Mouse (Mus musculus): ENCODE measurements around the gene Polr3c. TPM values are rescaled to one million over a fixed set of nuclear protein-coding genes. Genes with fewer than 3 reads are reported as not detected.
"Not testable (repeated sequence)": the region's sequence is repeated elsewhere in the genome, so short reads cannot be mapped to it uniquely, and the experiment has no call there.

Polr3c gene
- total RNA-seq, 1 experiment from 2014 or later: 32.4 TPM

DNA sequence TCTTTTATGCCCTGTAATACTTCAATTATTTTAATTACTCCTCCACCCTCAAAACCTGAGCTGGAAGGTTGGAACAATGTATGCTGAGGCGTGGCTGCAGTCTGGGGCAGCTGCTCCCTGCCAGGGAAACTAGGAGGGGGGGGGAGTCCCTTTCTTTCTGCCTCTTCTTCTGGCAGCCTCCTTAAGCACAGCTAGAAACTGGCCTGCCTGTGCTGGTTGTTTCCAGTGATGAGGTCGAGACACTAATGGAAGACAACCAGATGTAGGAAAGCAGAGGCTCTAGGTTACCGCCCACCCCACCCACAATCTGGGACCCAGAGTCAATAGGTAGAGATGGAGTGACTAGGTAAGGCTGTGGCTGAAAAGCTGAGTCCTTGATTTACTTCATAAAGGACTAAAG, 51.7 kb downstream of the Polr3c start:
- no peak for DNase-seq

DNA sequence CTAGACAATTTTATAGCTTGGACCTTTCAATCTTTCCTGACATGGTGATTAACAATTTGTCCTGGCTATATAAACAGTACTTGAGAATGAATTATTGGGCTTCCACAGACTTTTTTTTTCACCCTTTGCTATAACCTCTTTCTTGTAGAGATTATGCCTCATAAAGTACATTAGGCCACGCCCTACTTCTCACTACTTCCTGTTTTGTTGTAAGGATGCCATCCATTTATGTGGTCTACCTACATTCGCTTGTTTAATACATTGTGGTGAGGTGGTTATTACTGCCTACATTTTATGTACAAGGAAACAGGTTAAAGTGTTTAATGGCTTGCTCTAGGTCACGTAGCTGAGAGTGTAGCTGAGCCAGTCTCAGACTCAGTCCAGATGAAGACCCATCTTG, 52.3 kb downstream of the Polr3c start:
- no peak for DNase-seq

DNA sequence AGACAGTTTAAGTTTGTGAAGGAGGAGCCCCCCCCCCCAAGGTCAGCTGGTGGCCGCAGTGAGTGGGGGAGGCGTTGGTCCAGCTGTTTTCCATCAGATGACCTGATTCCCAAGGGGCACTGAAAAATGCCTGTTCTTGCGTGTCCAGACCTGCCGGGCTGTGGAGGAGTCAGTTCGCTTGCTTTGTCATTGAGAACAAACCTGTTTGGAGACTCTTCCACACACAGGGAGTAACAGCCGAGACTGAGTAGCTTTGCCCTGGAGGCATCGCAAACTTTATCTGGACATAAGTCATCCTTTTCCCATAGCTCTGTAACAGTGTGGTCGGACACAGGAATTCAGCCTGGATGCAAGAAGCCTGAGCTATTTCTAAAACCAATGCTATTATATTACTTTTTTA, 53.0 kb downstream of the Polr3c start:
- DNase-seq: no peak

- DNase-seq: no peak
Observed at GRCm38 (mm10) chr3:96673514-96673913, 53.9 kb downstream of the Polr3c start.

DNA sequence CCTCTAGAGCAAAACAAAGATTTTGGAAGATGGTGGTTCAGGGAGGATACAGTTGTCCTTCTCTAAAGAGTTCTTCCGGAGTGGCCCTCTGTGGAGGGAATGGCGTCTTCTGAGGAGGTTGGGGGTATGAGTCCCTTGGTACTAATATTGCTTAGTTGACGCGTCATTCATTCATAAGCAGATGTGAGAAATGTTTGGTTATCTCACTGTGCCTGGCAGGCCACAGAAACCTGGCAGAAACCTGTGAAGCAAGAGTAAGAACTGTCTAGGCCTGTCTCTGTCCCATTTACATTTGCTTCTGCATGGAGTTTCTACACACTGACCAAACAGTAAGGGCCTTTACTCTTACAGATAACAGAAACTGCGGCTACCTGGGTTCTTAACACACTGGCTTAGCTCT, 55.9 kb downstream of the Polr3c start:
- no peak for DNase-seq

DNA sequence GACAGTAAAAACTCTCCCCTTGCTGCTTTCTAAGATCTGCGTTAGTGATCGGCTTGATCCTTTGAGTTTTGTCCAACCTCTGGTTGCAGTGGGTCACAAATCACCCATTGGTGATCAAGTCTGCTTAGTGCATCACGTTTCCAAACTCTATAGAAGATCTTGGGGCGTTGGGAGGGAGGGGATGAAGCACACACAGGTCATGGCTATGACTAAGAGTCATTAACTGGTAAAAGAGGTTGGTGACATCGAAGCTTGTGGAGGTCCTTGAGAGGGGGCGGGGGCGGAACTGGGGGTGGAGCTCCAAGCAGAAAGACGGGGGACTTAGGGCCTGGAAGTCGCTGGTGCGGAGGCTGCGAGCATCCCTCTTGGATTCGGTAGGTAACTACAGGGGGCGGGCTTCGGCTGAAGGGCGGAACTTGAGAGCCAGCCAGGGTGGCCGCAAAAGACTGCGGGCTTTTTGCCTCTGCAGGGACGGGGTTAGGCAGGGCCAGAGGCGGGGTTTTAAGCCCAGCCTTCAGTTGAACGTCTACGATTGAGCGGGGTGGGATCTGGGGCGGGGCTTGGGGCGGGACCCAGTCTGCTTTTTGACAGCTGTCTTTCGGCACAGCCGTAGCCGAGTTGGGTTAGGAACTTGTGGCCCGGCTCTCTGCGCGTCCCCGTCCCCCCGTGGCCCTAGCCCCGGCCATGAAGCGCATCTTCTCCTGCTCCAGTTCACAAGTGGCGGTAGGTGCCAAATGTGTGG, 57.5 kb downstream of the Polr3c start, which contains the start of gene Ankrd35:
TSS of gene Ankrd35 (plus strand) at position 405 of the 742 bp plus-strand sequence.
- DNase-seq: peak; percentile 74

GRCm38 (mm10) chr3:96668424-96669067, 58.9 kb downstream of the Polr3c start:
- no peak for DNase-seq

- DNase-seq: peak; percentile 32
Observed at GRCm38 (mm10) chr3:96667316-96667715, 60.1 kb downstream of the Polr3c start.

GRCm38 (mm10) chr3:96666916-96667315, 60.5 kb downstream of the Polr3c start:
- DNase-seq: no peak

DNA sequence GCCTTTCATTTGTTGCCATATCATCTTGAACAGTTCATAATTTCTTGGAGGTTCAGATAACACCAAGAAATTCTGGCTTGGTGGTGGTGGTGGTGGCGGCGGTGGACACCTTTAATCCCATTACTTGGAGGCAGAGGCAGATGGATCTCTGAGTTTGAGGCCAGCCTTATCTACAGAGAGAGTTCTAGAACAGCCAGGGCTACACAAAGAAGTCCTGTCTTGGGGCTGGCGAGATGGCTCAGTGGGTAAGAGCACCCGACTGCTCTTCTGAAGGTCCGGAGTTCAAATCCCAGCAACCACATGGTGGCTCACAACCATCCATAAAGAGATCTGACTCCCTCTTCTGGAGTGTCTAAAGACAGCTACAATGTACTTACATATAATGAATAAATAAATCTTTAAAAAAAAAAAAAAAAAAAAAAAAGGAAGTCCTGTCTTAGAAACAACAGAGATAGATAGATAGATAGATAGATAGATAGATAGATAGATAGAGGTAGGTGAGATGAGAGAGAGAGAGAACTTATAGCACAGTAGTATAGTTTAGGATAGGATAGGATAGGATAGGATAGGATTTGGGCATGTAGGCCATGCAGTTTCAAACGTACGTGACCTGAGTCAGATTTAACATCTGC, 61.6 kb downstream of the Polr3c start:
- DNase-seq: not testable (repeated sequence)

DNA sequence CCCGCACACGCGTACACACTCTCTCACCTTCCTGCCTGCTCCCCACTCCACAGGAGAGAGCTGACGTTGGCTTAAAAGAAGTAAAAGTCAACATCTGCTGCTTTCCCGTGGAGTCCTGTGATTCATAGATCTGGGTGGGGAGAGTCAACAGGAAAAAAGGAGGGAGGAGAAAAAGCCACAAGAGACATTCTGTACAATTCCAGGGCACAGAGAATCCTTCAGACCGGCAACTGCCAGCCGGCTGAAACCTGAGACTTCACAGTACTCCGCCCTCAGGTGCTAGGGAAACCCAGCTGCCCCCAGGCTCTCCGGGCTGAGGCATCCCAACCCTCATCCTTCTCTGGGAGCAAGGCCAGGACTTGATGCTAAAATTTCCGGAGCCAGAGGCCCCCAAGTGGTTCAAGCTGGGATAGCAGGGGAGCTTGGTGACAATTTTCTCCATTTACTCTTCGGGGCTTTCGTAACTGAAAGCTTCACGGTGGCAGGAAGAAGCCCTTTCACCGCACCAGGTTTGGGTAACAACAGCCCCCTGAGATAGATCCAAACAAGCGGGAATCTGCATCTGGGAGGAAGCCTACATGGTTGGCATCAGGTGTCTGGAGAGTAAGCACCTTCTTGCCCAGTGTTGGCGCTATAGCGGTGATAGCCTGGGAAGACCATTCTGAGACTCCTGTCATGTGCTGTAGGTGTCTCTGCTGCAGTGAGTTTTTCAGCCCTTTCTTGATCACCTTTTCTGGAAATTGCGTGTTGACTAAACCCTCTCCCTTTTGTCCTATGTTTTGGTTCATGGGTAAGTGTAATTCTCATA, 63.8 kb downstream of the Polr3c start:
- peak; percentile 74 for DNase-seq

- no peak for DNase-seq
Observed at GRCm38 (mm10) chr3:96662731-96663316, 64.6 kb downstream of the Polr3c start.

Other genes starting within 250 kb of the Polr3c start
- gene Hfe2, start 202.5 kb downstream of the Polr3c start, total RNA-seq (2021): not detected in 2 replicates
- gene Txnip, start 169.7 kb downstream of the Polr3c start, total RNA-seq (2021): 421 and 586 TPM in 2 replicates
- gene Gm16253, start 150.6 kb downstream of the Polr3c start, total RNA-seq (2021): not detected in 2 replicates
- gene Polr3gl, start 133.4 kb downstream of the Polr3c start, total RNA-seq (2021): 37.7 and 44.9 TPM in 2 replicates
- gene Ankrd34a, start 131.0 kb downstream of the Polr3c start, total RNA-seq (2021): 0.71 and 0.97 TPM in 2 replicates
- gene Lix1l, start 126.5 kb downstream of the Polr3c start, total RNA-seq (2021): 32.9 and 50.0 TPM in 2 replicates
- 72.9 and 97.5 TPM in 2 replicates for gene Rbm8a, start 97.7 kb downstream of the Polr3c start, total RNA-seq (2021)
- gene Pex11b, start 92.3 kb downstream of the Polr3c start, total RNA-seq (2021): 41.6 and 58.7 TPM in 2 replicates
- 0.55 and 0.71 TPM in 2 replicates for gene Gm42957, start 92.2 kb downstream of the Polr3c start, total RNA-seq (2021)
- gene Itga10, start 82.0 kb downstream of the Polr3c start, total RNA-seq (2021): 1.9 and 2.0 TPM in 2 replicates
- 2.3 and 3.2 TPM in 2 replicates for gene Ankrd35, start 57.5 kb downstream of the Polr3c start, total RNA-seq (2021)
- 27.6 and 33.1 TPM in 2 replicates for gene Pias3, start 31.2 kb downstream of the Polr3c start, total RNA-seq (2021)
- 0.67 TPM in 1 of 2 replicates, not detected in the other for gene Nudt17, start 19.1 kb downstream of the Polr3c start, total RNA-seq (2021)
- gene Rnf115, start within 50 bp of the Polr3c start, total RNA-seq (2021): 36.7 and 37.2 TPM in 2 replicates
- gene Pdzk1, start 101.7 kb upstream of the Polr3c start, total RNA-seq (2021): 1.00 TPM in 1 of 2 replicates, not detected in the other
- gene Cd160, start 101.7 kb upstream of the Polr3c start, total RNA-seq (2021): not detected in 2 replicates
- 1.2 TPM in 2 replicates for gene Gja5, start 177.1 kb upstream of the Polr3c start, total RNA-seq (2021)
- gene Gpr89, start 177.7 kb upstream of the Polr3c start, total RNA-seq (2021): 25.6 and 35.8 TPM in 2 replicates
- not detected in 2 replicates for gene Gja8, start 198.4 kb upstream of the Polr3c start, total RNA-seq (2021)